Mouse (Mus musculus) spleen, postnatal 36 days (tissue): ENCODE measurements at regions not wholly inside any gene's neighbourhood (a gene's known extent, or its start where the extent isn't known, plus 50 kb on each side); places are given as distances from the start of the nearest gene placed in this dataset.

ENCODE experiments used
- DNase-seq, 2 experiments: peaks; one replicate each; pipeline ENCODE4 v3.0.0; 2022; ENCODE audit warnings: low spot score in 2 of 2, mixed read lengths in 1 of 2

GRCm38 (mm10) chr13:85436254-85436653 is 147.3 kb upstream of the Rasa1 start:
- DNase-seq, result no peak

GRCm38 (mm10) chr13:85430821-85431220 is 141.9 kb upstream of the Rasa1 start:
- no peak for DNase-seq

- DNase-seq, result peak; percentile 39
Observed at GRCm38 (mm10) chr13:85430040-85430439, 141.1 kb upstream of the Rasa1 start.

DNA sequence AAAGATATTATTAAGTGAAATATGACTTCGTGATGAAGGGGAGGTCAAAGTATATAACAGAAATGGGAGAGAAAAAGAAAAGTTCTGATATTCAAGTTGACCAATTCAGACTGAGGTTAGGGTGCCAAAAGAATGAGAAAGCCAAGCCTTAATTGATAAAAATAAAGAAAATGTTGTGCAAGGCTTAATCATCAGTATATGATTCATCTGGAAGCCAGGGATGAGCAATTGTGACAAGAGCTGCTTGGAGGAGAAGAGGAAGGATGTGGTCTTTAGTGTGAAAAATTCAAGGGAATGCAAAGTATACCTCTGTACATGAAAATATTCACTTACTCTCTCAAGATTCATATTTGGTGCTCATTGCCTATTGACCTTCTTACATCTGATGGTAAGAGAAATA is 129.7 kb upstream of the Rasa1 start:
- no peak for DNase-seq

DNA sequence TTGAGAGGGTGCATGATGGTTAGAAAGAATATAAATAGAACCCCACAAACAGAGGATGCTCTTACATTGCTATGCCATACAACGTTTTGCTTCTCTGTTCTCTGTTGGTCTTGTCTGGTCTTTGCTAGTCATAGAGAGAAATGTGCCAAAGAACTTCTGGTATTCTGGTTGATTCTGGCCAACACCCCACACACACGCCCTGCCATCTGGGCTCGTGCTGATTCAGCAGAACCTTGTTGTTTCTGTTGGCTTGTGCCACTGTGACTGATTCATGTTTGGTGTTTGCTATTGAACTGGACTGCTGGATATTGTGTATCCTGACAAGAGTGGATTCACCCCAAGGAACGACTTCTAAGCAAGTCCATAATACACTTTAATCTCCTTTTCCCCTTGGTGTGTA is 126.0 kb upstream of the Rasa1 start:
- DNase-seq, result no peak

- DNase-seq, result no peak
Observed at GRCm38 (mm10) chr13:85411327-85411726, 122.4 kb upstream of the Rasa1 start.

GRCm38 (mm10) chr13:85398834-85399233 is 109.9 kb upstream of the Rasa1 start:
- no peak for DNase-seq

DNA sequence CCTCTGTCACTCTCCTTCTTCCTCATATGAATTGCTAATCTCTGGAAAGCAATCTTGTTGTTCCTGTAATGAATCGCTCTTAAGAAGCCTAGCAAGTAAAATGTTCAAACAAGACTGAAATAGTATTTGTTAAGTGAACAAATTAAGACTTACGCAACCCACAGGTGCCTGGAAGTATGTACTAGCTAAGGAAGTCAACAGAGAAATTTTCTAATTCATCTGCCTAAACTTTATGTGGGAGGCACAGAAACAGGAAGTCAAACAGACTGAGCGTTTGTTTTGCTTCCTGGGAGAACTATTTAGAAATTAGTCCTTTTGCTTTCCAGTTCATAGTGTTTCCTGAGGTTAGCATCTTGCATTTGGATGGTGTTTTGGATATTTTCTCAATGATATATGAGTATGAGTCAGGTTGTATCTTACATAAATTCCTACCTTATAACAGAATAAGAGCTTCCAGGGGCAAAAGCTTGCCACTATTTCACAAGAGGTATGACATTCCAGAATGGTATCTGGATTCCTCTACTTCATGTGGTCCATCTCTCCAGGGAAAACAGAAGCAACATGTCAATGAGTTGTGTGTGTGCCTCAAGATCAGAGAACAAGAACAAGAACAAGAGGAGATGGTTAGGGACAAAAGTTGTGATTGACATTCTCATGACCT is 87.5 kb upstream of the Rasa1 start:
- no peak for DNase-seq

DNA sequence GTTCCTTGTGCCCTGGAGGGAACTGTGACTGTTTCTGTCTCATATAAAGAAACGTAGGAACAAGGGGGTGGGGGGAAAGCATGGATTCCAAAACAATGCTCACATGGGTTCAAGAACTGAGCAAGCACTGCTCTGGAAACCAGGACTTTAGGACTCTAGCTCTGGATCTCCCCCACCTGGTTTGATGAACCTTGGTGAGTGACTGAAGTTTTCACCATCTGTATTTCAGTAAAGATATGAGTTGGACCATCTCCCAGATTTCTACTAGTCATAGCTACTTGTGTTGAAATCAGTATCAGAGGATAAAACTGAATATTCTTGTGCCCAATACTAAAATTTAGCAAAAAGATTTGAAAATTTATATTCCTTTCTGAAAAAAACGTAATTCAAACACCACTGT is 70.7 kb upstream of the Rasa1 start:
- no peak for DNase-seq

- peak in 1 of 2 experiments; percentile 5 for DNase-seq
Observed at GRCm38 (mm10) chr13:85359143-85359542, 70.2 kb upstream of the Rasa1 start.

DNA sequence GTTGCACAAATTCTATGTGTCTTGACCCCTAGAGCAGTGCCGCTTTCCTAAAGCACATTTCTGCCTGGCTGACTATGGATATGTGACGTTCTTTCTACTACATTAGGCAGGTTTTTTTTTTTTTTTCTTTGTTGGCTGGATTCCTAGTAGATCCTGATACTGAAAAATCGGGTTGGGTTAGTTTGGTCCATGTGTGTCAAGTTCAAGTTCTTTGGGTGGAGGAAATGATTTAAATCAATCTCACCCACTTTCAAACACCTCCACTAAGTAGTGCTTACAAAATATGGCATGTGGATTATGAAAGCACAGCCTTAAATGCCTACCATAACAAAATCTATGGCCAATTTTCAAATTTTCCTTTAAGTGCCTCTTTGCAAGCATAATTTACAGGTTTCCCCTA is 63.1 kb upstream of the Rasa1 start:
- DNase-seq, result no peak
